Mouse (Mus musculus): ENCODE results near the gene Klhl42.

Klhl42 gene

DNA sequence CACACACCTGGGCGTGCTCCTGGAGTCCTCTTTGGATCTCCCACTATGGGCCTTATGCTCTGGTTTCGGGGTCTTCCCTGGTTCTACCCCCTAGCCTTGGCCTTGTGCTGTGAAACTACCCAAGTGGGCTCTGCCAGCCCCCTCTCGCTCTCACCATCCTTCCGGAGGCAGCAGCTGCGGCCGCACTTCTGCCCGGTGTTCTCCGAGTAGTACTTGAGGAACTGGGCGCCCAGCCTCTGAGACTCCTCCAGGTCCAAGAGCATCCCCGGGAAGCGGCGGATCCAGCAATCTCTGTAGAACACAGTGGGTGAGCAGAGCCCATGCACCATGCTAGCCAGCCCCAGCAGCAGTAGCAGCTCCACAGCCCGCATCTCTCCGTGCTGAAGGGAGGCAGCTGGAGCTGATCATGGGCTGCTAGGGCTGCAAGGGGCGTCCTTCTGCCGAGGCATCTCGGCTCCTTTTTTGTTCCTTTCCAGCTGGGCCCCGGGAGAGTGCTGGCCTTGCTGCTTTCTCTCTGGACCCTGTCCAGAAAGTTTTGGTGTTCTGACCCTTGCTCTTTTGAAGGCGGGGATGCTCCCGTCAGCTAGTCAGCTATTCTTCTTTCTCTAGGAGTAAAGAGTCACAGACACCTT is 4.5 kb upstream of the Klhl42 start, which contains the start of gene Mansc4:
Gene Mansc4, minus strand, starts transcription at position 439 of the 632 bp plus-strand sequence.
- no peak for DNase-seq (ENCODE audit: low read depth, low spot score)

DNA sequence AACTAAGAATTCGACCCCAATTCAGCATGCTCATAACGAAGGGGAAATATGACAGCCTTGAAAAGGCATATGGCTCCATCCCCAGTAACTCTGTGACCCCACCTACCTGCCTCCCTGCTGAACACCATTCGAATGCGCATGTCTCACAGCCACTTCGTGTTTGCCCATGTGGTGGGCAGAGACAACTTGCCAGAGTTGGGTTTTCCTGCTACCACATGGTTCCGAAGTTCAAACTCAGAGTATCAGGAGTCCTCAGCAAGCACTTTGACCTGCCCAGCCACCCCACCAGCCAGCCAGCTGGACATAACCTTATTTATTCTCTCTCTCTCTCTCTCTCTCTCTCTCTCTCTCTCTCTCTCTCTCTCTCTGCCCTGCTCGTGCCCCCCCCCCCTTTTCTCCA is 3.4 kb upstream of the Klhl42 start:
- no peak for DNase-seq (ENCODE audit: low read depth, low spot score)

DNA sequence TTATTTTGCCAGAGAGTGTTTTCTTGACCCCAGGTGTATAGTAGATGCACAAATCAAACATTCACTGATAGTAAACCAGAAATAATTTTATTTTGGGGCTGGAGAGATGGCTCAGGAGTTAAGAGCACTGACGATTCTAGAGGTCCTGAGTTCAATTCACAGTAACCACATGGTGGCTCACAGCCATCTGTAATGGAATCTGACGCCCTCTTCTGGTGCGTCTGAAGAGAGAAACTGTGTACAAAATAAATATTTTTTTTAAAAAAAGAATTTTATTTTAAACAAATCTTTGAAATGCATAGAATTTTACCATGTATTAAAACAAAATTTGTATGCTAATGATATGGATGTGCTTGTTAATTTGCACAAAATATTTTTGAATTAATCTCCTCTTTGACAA is 2.7 kb upstream of the Klhl42 start:
- no peak for DNase-seq (ENCODE audit: low read depth, low spot score)

DNA sequence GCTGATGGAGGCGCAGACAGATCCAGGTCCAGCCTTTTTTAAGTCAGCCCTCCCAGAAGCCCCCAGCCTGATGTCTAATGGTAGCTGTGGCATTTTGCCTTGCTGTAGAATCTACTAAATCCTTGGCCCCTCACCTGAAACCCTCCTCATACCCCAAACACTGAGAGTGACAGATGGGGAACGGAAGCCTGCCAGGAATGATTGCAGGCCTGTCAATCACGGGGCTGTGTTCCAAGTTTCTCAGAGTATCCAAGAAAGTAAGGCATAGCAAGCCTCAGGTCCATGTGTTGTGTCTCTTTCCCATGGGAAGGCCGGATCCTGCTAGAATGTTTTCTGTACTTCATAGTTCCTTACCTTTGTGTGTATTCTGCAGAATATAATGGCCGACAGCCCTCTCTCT is 988 bp upstream of the Klhl42 start:
- no peak for DNase-seq (ENCODE audit: low read depth, low spot score)

DNA sequence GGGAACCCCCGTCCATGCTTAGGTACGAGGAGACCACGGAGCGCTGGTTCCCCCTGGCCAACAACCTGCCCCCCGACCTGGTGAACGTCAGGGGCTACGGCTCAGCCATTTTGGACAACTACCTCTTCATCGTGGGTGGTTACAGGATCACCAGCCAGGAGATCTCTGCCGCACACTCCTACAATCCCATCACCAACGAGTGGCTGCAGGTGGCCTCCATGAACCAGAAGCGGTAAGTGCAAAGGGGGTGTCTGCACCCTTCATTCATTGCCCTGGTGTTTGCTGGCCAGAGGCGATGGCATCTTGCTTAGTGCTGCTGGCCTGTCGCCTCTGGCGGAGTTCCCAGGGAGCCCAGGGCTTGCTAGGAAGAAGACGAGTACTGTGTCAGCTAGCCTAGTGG is 957 bp downstream of the Klhl42 start:
- peak; percentile 60 for DNase-seq (ENCODE audit: low read depth, low spot score)

DNA sequence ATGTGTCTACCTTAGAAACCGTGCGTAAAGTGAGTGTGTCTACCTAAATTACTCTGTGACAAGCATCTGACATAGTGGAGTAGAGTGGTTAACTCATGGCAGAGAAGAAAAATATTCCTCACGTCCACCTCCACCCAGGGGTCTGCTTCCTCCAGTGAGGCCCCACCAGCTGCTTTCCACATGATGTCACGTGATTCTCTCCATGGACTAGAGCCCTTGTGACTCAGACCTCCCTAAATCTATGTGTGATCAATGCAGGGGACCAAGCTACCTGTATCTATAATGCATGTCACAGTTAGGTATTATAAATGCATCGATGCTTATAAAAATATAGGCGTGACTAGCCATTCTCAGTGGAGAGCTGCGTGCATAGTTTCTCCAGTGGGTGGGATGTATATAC is 3.6 kb downstream of the Klhl42 start:
- no peak for DNase-seq (ENCODE audit: low read depth, low spot score)

DNA sequence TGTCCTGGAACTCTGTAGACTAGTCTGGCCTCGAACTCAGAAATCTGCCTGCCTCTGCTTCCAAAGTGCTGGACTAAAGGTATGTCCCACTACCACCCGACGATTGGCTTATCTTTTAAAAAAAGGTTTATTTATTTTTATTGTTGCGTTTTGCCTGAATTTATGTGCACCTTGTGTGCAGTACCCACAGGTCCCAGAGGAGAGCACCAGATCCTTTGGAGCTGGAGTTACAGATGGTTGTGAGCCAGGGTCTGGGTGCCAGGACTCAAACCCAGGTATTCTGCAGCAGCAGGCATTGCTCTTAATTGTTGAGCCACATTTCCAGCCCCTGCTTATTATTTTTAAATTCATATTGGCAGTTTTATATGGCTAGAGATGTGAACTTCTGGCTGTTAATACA is 4.9 kb downstream of the Klhl42 start:
- DNase-seq (ENCODE audit: low read depth, low spot score): peak; percentile 24

DNA sequence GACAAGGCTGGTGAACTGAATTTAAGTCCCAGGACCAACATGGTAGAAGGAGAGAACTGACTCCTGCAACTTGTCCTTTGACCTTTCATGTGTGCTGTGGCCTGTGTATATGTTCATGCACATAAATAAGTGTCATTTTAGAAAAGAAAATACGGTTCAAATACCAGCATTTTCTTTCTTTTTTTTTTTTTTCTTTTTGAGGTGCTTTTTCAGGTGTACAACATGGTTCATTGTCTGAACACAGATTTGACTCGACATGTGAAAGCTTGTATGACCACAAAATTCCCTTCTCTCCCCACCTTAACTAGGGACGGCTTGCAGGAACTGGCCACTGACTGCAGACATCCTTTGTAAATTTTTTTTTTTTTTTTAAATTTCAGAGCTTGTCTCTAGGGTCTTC is 5.8 kb downstream of the Klhl42 start:
- DNase-seq (ENCODE audit: low read depth, low spot score): no peak

DNA sequence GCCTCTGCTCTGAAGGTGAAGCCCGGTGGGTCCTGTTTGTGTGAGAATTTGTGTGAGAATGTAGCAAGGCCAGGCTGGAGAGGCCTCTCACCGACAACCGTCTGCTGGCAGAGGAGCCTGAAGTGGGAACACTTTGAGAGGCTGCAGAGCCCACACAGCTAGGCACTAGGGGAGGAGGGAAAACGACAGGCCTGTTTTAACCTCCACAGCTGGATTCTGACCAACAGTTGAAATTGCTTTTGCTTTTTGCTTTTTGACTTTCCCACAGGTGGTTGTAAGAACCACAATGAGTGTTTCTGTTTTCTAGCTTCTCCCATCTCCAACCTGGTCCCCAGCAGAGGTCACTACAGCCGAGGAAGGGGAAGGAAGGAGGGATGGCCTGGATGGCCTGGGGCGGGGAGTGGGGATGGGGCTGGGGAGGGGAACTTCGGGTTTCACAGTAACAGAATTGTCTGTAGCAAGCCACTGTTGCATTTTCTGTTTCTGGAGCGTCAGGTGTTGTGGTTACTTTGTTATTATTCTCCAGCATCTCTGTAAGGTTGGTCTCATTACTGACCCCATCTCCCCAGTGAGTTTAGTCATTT is 6.3 kb downstream of the Klhl42 start:
- no peak for DNase-seq (ENCODE audit: low read depth, low spot score)

DNA sequence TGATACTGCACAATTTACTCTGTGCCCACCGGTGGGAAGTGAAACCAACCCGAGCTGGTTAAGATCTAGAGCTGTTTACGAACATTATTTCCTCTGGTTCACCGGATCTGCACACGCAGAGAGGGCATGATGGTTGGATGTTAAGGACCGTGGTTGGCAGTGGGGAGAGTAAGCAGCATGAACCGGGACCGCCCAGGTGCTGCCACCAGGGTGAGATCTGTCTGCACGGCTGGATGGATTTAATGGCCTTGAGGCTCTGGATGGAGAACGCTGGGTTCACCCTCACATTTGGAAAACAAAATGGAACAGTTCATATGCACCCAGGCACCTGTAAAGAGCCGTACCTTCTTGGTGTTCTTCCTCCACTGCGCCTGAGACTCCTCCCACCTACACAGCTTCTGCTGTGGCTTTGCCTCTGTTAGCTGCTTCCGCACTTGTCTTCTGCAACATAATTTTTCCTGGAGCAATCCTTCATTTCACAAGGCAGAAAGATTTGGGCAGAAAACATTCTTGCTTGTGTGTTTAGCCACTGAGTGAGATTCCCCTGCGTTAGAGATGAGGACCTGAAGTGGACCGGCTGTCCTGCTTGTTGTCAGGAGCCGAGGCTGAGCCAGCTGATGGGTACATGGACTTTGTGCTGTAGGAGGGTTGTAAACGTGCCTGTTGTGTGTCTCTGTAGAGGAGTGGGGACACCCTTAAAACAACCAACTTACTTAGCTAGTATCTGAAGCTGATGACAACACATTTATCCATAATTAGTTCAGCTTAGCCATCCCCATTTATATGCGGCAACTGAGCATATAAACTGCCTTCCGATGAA is 8.5 kb downstream of the Klhl42 start:
- DNase-seq (ENCODE audit: low read depth, low spot score): no peak

DNA sequence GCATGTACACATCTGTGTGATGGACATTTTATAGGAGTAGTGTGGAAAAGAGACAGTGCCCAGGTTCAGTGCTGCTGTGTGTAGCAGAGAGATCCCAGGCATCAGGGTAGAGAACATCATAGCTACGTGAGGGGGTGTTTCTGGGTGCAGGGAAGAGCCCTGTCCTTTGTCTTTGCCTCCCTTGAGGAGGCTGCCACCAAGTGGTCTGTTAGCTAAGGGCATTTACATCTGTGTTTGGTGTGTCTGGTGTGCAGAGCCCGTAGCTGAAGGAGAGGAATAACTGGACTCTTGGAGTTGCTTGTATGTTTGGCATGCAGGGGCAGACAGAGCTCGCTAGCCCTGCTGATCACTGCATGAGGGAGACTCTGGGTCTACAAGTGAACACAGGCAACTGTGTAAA is 11.1 kb downstream of the Klhl42 start:
- DNase-seq (ENCODE audit: low read depth, low spot score): no peak

DNA sequence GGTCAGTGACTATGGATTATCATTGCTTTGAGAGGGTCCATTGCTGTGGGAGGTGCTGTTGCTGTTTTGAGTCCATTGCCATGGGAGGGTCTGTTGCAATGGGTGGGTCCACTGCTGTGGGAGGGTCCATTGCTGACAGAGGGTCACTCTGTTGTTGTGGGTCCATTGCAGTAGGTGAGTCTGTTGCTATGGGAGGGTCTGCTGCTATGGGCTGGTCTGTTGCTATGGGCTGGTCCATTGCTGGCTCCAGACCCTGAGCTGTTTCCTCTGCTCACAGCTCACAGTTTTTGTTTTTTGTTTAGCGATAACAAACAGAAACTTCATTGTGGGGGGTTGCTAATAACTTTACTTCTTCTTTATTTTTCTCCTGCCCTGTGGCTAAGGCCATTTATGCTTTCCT is 14.3 kb downstream of the Klhl42 start:
- no peak for DNase-seq (ENCODE audit: low read depth, low spot score)

DNA sequence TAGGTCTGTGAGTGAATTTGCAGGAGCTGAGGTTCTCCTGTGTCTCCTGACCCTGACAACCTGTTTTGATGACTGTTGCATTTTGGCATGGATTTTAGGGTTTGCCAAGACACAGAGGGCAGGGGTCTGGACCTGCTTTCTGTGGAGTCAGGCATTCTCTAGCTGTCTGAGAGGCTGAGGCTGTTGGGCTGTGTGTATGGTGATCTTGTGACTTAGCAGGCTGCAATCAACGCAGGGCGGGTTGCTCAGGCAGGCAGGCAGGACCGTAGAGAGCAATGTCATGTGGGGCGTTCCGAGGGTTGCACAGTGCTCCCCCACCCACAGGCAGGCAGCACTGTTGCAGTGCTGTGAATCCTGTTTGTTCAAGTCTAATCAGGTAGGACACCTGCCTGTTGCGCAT is 15.5 kb downstream of the Klhl42 start:
- no peak for DNase-seq (ENCODE audit: low read depth, low spot score)

DNA sequence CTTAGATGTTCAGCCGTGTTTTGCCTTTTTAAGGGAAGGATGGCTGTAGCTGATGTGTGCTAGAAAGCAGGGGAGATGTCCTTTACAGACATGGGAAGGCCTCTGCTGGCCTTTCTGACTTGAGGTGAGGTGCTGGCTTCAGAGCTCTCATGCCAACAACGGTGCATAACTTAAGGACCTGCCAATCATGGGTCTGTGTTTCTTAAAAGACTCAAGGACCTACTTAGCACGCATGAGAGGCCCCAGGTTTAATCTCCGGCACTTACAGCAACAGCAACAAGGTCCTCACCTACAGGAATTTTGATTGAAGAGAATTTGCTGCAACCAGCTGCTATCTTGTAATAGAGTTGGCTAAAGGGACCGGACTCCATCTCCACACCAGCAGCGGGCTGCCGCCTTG is 18.1 kb downstream of the Klhl42 start:
- no peak for DNase-seq (ENCODE audit: low read depth, low spot score)

DNA sequence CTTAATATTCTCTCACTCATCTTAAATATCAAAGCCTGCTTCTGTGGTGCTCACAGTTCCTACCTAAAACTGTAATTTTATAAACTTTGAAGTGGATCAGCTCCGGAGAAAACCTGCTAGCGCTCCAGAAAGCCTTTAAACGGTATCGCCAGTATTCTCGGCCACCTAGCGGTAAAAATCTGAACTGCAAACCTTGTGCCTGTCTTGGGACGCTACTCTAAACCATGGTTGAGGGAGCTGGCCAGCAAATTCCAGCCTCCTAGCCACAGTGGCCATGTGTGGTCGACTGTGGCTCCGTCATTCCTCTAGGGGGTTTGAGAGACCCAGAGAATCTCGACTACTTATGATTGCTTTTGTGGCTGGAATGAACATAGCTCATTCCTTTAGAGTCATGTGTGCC is 25.4 kb downstream of the Klhl42 start:
- peak; percentile 68 for DNase-seq (ENCODE audit: low read depth, low spot score)

DNA sequence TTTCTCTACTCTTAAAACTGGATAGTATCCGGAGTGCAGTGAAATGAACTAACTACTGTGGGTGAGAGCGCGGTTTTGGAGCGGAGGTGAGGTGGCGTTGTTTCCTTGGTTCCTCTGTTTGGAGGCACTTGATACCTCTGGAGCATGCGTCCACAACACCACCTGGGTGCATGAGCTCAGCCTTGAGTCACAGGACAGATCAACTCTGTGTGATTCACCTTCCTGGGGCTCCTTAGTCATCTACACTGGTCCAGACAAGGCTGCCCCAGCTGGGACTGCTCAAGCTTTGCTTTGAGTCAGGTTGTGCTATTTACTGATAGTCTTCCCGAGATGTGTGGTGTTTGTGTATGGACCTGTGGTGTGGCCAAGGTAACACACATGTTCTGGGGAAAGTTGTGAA is 26.6 kb downstream of the Klhl42 start:
- DNase-seq (ENCODE audit: low read depth, low spot score): peak; percentile 60

DNA sequence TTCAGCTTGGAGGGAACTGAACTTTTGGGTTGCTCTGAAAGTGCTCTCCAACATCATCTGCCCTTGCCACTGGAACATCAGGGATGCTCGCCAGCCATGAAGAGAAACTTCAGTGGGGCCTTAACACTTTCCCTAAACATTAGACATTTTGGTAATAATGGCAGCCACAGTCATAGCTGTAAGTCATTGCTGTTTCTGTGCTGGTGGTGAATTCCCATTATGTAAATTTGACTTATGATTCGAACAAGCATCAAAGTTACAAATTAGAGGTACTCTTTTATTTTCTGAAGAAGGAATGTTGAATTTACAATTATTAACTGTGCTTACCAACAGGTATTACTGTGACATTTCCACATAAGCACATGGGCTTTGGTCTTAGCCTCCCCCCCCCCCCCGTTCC is 27.0 kb downstream of the Klhl42 start:
- no peak for DNase-seq (ENCODE audit: low read depth, low spot score)

DNA sequence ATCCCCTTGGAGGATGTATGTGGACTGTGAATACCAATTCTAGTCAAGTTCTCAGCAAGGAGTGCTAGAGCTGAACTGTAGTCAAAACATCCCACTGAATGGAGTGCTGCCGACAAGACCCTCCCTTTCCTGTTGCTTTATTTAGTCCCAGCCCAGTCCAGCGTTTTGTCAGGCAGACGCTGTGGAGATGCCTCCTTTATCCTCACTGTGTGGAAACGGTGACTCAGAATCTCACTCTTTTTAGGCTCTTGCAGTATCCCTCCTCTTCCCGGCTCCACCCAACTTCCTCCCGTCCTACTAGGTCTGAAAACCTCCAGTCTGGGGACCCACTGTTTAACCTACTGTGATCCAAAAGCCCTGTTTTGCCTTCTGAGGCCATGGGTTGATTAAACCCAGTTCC is 30.1 kb downstream of the Klhl42 start:
- peak; percentile 23 for DNase-seq (ENCODE audit: low read depth, low spot score)

DNA sequence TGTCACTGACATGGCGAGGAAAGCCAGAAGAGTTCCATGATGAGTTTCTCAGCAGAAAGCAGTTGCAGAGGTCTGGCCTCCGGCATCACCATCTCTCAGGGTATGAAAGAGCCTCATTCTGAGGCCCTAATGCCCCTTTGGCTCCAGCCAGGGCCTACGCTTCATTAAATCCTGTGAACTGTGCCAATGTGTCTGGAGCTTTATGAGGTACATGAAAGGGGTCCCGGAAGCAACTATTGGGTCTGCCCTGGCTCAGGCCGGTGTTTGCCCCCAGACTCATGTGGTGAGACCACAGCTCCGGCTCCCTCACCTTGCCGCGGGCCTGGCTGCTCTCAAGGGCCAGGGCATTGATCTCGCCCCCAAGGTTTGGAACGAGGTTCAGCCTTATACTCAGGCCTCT is 36.1 kb downstream of the Klhl42 start:
- no peak for DNase-seq (ENCODE audit: low read depth, low spot score)

DNA sequence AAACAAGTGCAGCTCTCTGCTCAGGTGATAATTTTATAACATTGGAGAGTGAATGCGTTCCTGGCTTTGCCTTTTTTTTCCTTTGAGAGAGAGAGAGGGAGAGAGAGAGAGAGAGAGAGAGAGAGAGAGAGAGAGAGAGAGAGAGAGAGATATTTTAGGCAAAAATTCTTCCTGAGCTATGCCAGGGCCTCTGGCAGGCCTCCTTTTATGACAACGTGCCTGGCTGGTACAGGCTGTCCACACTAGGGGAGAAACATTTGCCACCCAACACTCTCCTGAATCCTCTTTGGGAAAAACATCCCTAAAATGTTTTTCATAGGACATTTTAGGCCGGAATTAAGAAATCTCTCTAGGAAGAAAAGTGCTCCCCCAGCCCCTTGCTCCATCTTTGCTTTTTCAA is 47.1 kb downstream of the Klhl42 start:
- no peak for DNase-seq (ENCODE audit: low read depth, low spot score)

DNA sequence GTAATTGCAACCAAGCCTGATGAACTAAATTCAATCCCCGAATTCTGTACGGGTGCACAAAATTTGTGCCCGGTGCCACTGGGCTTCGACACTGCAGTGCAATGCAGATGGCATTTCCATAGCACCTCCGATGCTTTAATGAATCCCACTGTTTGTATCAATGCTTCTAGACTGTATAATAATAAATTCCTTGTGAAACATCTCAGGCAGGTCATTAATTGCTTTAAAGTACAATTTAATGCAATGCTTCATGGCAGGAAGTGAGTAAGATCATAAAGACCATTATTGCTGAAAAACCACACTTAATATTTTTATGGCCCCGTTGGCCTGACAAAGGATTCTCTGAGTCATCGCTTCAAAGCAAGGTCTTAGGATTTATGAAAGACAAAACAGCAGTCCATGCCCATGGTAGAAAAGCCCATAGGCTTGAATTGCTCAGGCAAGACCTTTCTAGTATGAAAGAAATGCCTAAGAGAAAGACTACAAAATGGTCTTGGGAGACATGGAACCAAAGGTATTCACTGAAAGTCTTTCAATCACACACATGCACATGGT is 49.5 kb downstream of the Klhl42 start:
- no peak for DNase-seq (ENCODE audit: low read depth, low spot score)

DNA sequence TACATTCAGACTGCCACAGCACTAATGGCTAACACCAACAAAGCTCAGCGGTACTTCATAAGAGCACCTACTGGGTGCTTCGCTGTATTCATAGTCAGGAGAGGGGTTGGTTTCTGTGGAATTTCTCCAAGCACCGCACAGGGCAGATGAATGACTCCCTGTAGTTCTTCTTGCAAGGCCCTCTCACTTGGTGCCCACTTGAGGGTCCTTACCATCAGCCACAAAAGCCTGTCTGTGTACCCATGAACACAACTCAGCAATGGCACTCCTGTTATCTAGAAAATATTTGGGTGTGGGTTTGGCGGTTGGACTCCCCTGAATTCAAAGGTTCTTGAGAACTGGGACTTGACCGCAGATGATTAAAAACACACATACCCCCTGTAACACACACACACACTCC is 53.5 kb downstream of the Klhl42 start:
- DNase-seq (ENCODE audit: low read depth, low spot score): no peak

DNA sequence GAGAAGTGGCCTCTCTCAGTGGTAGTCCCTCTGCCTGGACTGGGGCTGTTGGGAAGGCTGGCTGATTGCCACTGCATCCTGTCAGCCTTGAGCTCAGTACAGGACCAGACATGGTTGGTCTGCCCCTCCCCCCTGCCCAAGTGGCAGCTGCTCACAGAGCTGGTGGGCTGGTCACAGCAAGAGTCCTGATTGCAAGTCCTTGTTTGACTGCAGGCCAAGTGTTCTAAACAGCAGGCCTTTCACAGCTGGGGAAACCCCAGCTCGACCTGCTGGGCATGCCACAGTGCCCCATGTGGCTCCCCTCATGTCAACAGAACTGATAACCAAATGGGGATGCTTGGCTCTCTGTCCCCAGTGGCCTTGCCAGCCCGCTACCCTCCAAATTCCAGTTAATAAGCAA is 54.1 kb downstream of the Klhl42 start:
- DNase-seq (ENCODE audit: low read depth, low spot score): peak; percentile 37

Measured in 3T3-L1 (cell line).